Mouse (Mus musculus) midbrain, embryonic 10.5 days (tissue): Measurements from ENCODE around the gene Zc3h6. TPM values are rescaled to one million over a fixed set of nuclear protein-coding genes. Genes with fewer than 3 reads are reported as not detected.

Experiments used
- microRNA-seq: library from miRNA; unstranded; fragments of <30 nt; microRNA quantifications from one replicate; pipeline ENCODE4, GENCODE M21; 2017
- polyA plus RNA-seq: library from polyadenylated mRNA; unstranded; fragments of >200 nt; fragmentation: Nextera tagmentation; extraction: Ambion mirVana; gene quantifications from 2 replicates; pipeline ENCODE4 v1.2.1, GENCODE M21; 2016

Gene Zc3h6
- polyA plus RNA-seq, 1 experiment from 2014 or later, result 1.5 TPM

Small RNAs within 50 kb of the gene (microRNA-seq; reads per million reads assigned to microRNA genes)
- gene Gm22859, result not detected

Other genes with a start within 250 kb of the Zc3h6 start
- 21.7 and 26.8 TPM in 2 replicates for gene Tmem87b, start 149.3 kb upstream of the Zc3h6 start, polyA plus RNA-seq
- gene Fbln7, start 104.4 kb upstream of the Zc3h6 start, polyA plus RNA-seq, result 2.7 and 3.1 TPM in 2 replicates
- gene Zc3h8, start 23.3 kb upstream of the Zc3h6 start, polyA plus RNA-seq, result 8.8 and 9.0 TPM in 2 replicates
- 16.1 and 19.6 TPM in 2 replicates for gene Gm10762, start 323 bp downstream of the Zc3h6 start, polyA plus RNA-seq
- gene Vinac1, start 80.8 kb downstream of the Zc3h6 start, polyA plus RNA-seq, result 0.14 and 0.20 TPM in 2 replicates
- 12.4 and 13.3 TPM in 2 replicates for gene Ttl, start 98.5 kb downstream of the Zc3h6 start, polyA plus RNA-seq
- gene Polr1b, start 133.6 kb downstream of the Zc3h6 start, polyA plus RNA-seq, result 35.5 and 37.2 TPM in 2 replicates
- 28.7 and 31.6 TPM in 2 replicates for gene Chchd5, start 162.3 kb downstream of the Zc3h6 start, polyA plus RNA-seq
- 53.7 and 55.6 TPM in 2 replicates for gene Slc20a1, start 231.4 kb downstream of the Zc3h6 start, polyA plus RNA-seq